Mouse (Mus musculus): ENCODE results near the gene Cyld. TPM values are rescaled to one million over a fixed set of nuclear protein-coding genes. Genes with fewer than 3 reads are reported as not detected.
"Not testable (repeated sequence)": the region's sequence is repeated elsewhere in the genome, so short reads cannot be mapped to it uniquely, and the experiment has no call there.

The Cyld gene
- 13.2 and 15.8 TPM in 2 replicates for polyA plus RNA-seq (2015; fragmentation: Nextera tagmentation; extraction: Ambion mirVana)

- Histone ChIP-seq H3K27ac (peak within 1 kb of the TSS; percentile 65), H3K4me2 (peak within 1 kb of the TSS; percentile 64)
- under 1% methylated on average over 75 of the region's 80 CpGs for WGBS
Observed at GRCm38 (mm10) chr8:88696721-88697641, at the start of gene Cyld. Cyld (plus strand) TSS chr8:88697028.

GRCm38 (mm10) chr8:88648322-88648721 lies 48.5 kb upstream of the Cyld start:
- peaks cover 5% of the 10 kb centered on the region for H3K4me1 ChIP-seq
- ATAC-seq (ENCODE audit: borderline replicate concordance, extremely low read depth, low FRiP score, low TSS enrichment): no peak
- no peaks in the 10 kb centered on the region for H3K9me3 ChIP-seq
- no peaks in the 10 kb centered on the region for H3K36me3 ChIP-seq
- H3K9ac ChIP-seq: no peak overlapping the region
- H3K27me3 ChIP-seq: peaks cover 8% of the 10 kb centered on the region; the same call in 1 of the 2 replicates
- H3K4me3 ChIP-seq: no peak overlapping the region
- H3K4me2 ChIP-seq: no peak overlapping the region
- no peak overlapping the region for H3K27ac ChIP-seq

More at GRCm38 (mm10) chr8:88696721-88697641, at the start of gene Cyld:
- Histone ChIP-seq H3K9ac (peak within 1 kb of the TSS; percentile 69), H3K4me1 (peaks cover 12% of the 10 kb centered on the region), H3K4me3 (peak within 1 kb of the TSS; percentile 75), H3K36me3 (no peaks in the 10 kb centered on the region), H3K27me3 (no peaks in the 10 kb centered on the region), H3K9me3 (no peaks in the 10 kb centered on the region)
- ATAC-seq (ENCODE audit: borderline replicate concordance, extremely low read depth, low FRiP score, low TSS enrichment): peak; percentile 99

- no peak for ATAC-seq (ENCODE audit: borderline replicate concordance, extremely low read depth, low FRiP score, low TSS enrichment)
- no peaks in the 10 kb centered on the region for H3K9me3 ChIP-seq
- peaks cover 8% of the 10 kb centered on the region; the same call in 1 of the 2 replicates for H3K27me3 ChIP-seq
- no peak overlapping the region for H3K4me2 ChIP-seq
- WGBS: 72% methylated on average over 6 of the region's 6 CpGs
- H3K4me1 ChIP-seq: peaks cover 5% of the 10 kb centered on the region
- no peak overlapping the region for H3K4me3 ChIP-seq
- H3K9ac ChIP-seq: no peak overlapping the region
- H3K27ac ChIP-seq: no peak overlapping the region
- H3K36me3 ChIP-seq: no peaks in the 10 kb centered on the region
Observed at GRCm38 (mm10) chr8:88650016-88650708, 46.7 kb upstream of the Cyld start.

GRCm38 (mm10) chr8:88651122-88651521 lies 45.7 kb upstream of the Cyld start:
- not testable (repeated sequence) for ATAC-seq (ENCODE audit: borderline replicate concordance, extremely low read depth, low FRiP score, low TSS enrichment); H3K27ac ChIP-seq; H3K4me3 ChIP-seq; H3K4me1 ChIP-seq; H3K36me3 ChIP-seq; H3K9ac ChIP-seq; H3K9me3 ChIP-seq; H3K4me2 ChIP-seq; H3K27me3 ChIP-seq
- 53% methylated on average over 4 of the region's 4 CpGs for WGBS

- ATAC-seq (ENCODE audit: borderline replicate concordance, extremely low read depth, low FRiP score, low TSS enrichment): no peak
- H3K9me3 ChIP-seq: no peaks in the 10 kb centered on the region
Observed at GRCm38 (mm10) chr8:88655334-88655733, 41.5 kb upstream of the Cyld start.

GRCm38 (mm10) chr8:88659873-88660272 lies 37.0 kb upstream of the Cyld start:
- no peak overlapping the region for H3K4me2 ChIP-seq
- no peak overlapping the region for H3K9ac ChIP-seq
- no peak overlapping the region for H3K4me3 ChIP-seq
- H3K27ac ChIP-seq: no peak overlapping the region
- H3K4me1 ChIP-seq: no peaks in the 10 kb centered on the region
- H3K9me3 ChIP-seq: no peaks in the 10 kb centered on the region
- 64% methylated on average over 3 of the region's 3 CpGs for WGBS
- no peak for ATAC-seq (ENCODE audit: borderline replicate concordance, extremely low read depth, low FRiP score, low TSS enrichment)
- no peaks in the 10 kb centered on the region for H3K36me3 ChIP-seq
- no peaks in the 10 kb centered on the region for H3K27me3 ChIP-seq

More at GRCm38 (mm10) chr8:88655334-88655733, 41.5 kb upstream of the Cyld start:
- H3K36me3 ChIP-seq: no peaks in the 10 kb centered on the region
- no peak overlapping the region for H3K9ac ChIP-seq
- no peaks in the 10 kb centered on the region for H3K27me3 ChIP-seq
- no peak overlapping the region for H3K4me2 ChIP-seq
- H3K4me3 ChIP-seq: no peak overlapping the region
- H3K27ac ChIP-seq: no peak overlapping the region
- H3K4me1 ChIP-seq: no peaks in the 10 kb centered on the region

- no peaks in the 10 kb centered on the region for H3K27me3 ChIP-seq
- WGBS: 63% methylated on average over 6 of the region's 6 CpGs
- H3K4me2 ChIP-seq: no peak overlapping the region
- H3K9me3 ChIP-seq: no peaks in the 10 kb centered on the region
- no peak overlapping the region for H3K27ac ChIP-seq
- no peak overlapping the region for H3K9ac ChIP-seq
- no peak overlapping the region for H3K4me3 ChIP-seq
- ATAC-seq (ENCODE audit: borderline replicate concordance, extremely low read depth, low FRiP score, low TSS enrichment): no peak
- no peaks in the 10 kb centered on the region for H3K4me1 ChIP-seq
- H3K36me3 ChIP-seq: no peaks in the 10 kb centered on the region
Observed at GRCm38 (mm10) chr8:88662401-88662821, 34.4 kb upstream of the Cyld start.

GRCm38 (mm10) chr8:88664121-88664520 lies 32.7 kb upstream of the Cyld start:
- Histone ChIP-seq H3K27me3 (no peaks in the 10 kb centered on the region), H3K9me3 (no peaks in the 10 kb centered on the region), H3K9ac (no peak overlapping the region), H3K4me3 (no peak overlapping the region), H3K4me1 (no peaks in the 10 kb centered on the region), H3K4me2 (no peak overlapping the region), H3K27ac (no peak overlapping the region), H3K36me3 (no peaks in the 10 kb centered on the region)
- 74% methylated on average over 16 of the region's 16 CpGs for WGBS
- no peak for ATAC-seq (ENCODE audit: borderline replicate concordance, extremely low read depth, low FRiP score, low TSS enrichment)

- no peaks in the 10 kb centered on the region for H3K27me3 ChIP-seq
- H3K36me3 ChIP-seq: no peaks in the 10 kb centered on the region
- no peak overlapping the region for H3K9ac ChIP-seq
- no peak overlapping the region for H3K4me3 ChIP-seq
- H3K27ac ChIP-seq: no peak overlapping the region
- H3K9me3 ChIP-seq: no peaks in the 10 kb centered on the region
- 80% methylated on average over 19 of the region's 19 CpGs for WGBS
- no peaks in the 10 kb centered on the region for H3K4me1 ChIP-seq
- H3K4me2 ChIP-seq: no peak overlapping the region
- peak; percentile 40; the same call in 1 of the 2 replicates for ATAC-seq (ENCODE audit: borderline replicate concordance, extremely low read depth, low FRiP score, low TSS enrichment)
Observed at GRCm38 (mm10) chr8:88664947-88665346, 31.9 kb upstream of the Cyld start.

- no peak overlapping the region for H3K4me3 ChIP-seq
- no peak overlapping the region for H3K4me2 ChIP-seq
- H3K36me3 ChIP-seq: no peaks in the 10 kb centered on the region
- H3K9me3 ChIP-seq: no peaks in the 10 kb centered on the region
- no peak for ATAC-seq (ENCODE audit: borderline replicate concordance, extremely low read depth, low FRiP score, low TSS enrichment)
- H3K27ac ChIP-seq: no peak overlapping the region
- no peaks in the 10 kb centered on the region for H3K4me1 ChIP-seq
- no peaks in the 10 kb centered on the region for H3K27me3 ChIP-seq
- WGBS: 24% methylated on average over 1 of the region's 1 CpGs
- no peak overlapping the region for H3K9ac ChIP-seq
Observed at GRCm38 (mm10) chr8:88666435-88666834, 30.4 kb upstream of the Cyld start.

- Histone ChIP-seq H3K27me3 (no peaks in the 10 kb centered on the region), H3K4me3 (no peak overlapping the region), H3K36me3 (no peaks in the 10 kb centered on the region), H3K9ac (no peak overlapping the region), H3K27ac (no peak overlapping the region), H3K9me3 (no peaks in the 10 kb centered on the region), H3K4me2 (no peak overlapping the region), H3K4me1 (no peaks in the 10 kb centered on the region)
- WGBS: 69% methylated on average over 14 of the region's 14 CpGs
- no peak for ATAC-seq (ENCODE audit: borderline replicate concordance, extremely low read depth, low FRiP score, low TSS enrichment)
Observed at GRCm38 (mm10) chr8:88668400-88669086, 28.3 kb upstream of the Cyld start.
